Mouse (Mus musculus) frontal cortex, postnatal 36 days (tissue): ENCODE results near the gene Acot11.

ENCODE experiments used
- DNase-seq, 2 experiments: peaks; one replicate each; pipeline ENCODE4 v3.0.0; 2022; ENCODE audit warnings: low spot score in 2 of 2

Gene Acot11

GRCm38 (mm10) chr4:106804910-106805274, at the start of gene Acot11:
Acot11 (minus strand) TSS chr4:106804998.
- no peak for DNase-seq

GRCm38 (mm10) chr4:106848290-106849092, 43.7 kb upstream of the Acot11 start:
- DNase-seq: no peak

GRCm38 (mm10) chr4:106847591-106848289, 42.9 kb upstream of the Acot11 start:
- DNase-seq: no peak

- no peak for DNase-seq
Observed at GRCm38 (mm10) chr4:106842561-106842960, 37.8 kb upstream of the Acot11 start.

- DNase-seq: no peak
Observed at GRCm38 (mm10) chr4:106841856-106842255, 37.1 kb upstream of the Acot11 start.

- DNase-seq: no peak
Observed at GRCm38 (mm10) chr4:106841303-106841702, 36.5 kb upstream of the Acot11 start.

DNA sequence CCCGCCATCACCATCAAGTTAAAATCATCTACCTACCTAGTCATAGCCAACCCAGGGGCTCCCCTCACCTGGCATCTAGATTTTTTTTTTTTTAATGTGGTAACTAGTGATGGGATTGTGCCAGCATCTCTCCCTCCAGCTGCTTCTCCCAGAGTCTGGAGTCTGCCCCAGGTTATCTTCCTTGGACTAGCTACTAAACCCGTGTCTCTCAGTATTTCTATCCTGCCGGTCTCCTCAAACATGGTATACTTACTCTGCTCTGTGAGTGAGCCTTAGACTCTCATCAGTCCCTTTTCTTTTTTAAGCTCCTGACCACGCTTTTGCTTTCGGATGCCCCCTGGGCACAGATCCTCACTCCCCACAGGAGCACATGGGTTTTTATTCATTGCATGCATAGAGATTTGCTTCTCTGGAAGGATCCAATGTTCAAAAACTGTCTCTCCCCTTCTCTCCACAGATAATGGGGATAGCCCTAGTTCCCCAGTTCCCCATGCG, 35.9 kb upstream of the Acot11 start:
- DNase-seq: no peak

- DNase-seq: peak; percentile 82 to 85
Observed at GRCm38 (mm10) chr4:106839964-106840611, 35.3 kb upstream of the Acot11 start.

GRCm38 (mm10) chr4:106839254-106839834, 34.5 kb upstream of the Acot11 start:
- peak; percentile 38 to 59 for DNase-seq

DNA sequence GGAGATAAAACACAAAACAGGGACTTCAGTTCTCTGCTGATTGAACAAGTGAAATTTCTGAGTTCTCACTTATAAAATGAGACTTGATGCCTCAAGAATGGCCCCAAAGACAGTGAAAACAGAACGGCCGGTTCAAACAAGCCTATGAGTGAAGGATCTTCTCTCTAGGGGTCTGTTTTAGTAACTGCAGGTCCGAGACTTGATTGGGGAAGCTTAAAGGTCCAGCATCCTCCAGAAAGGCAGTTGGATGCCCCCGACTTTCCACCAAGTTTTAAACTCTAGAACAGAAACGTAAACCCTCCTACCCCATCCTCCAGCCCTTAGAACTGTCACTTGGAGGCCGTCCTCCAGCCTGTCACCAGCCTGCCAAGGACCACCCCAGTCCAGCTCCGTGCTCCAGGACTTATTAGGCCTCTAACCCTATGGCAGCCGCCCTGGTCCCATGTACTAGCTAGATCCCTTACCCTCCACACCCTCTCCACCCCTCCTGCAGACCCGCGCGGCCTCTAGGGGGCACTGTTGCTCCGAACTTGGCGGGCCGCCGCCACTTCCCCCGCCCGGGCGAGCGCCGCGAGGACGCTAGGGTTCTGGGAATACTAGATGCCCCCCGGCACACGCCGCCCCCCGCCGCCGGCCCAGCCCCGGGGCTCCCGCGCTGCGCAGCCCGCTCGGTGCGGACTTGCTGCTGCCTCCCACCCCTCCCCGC, 33.9 kb upstream of the Acot11 start:
- DNase-seq: peak; percentile 92 to 98

DNA sequence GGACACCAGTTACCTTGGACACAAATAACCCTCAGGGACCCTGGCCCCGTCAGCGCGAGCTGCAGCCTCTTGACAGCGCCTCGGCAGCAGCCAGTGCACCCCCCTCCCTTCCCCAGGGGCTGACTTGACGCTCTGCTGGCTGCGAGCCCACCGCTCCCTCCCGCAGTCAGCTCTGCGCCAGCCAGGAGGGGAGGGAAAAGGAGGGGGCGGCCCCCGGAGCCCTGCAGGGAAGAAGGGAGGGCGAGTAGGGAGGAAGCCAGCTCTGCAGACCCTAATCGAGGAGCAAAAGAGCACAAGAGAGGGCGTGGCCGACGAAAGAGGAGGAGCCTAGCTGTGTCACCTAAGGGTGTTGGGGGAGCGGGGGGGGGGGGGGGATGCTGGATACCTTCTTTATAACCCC, 33.2 kb upstream of the Acot11 start:
- DNase-seq: peak; percentile 62 to 69

DNA sequence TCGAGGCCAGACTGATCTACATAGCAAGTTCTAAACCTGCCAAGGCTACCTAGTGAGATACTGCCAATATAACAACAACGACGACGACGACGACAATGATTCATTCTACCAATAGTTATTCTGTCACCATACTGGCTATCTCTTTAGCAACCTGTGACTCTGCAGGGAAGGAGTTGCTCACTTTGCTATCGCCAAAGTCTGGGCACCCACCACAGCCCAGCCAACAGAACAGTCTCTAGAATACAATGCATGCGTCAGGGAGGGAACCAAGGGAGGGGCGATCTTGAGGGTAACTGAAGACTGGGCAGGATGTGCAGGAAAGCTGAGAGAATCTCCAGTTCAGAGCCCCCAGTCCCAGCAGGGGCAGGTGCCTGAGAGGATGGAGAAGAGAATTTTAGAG, 32.6 kb upstream of the Acot11 start:
- DNase-seq: no peak

- no peak for DNase-seq
Observed at GRCm38 (mm10) chr4:106830545-106831112, 25.8 kb upstream of the Acot11 start.

GRCm38 (mm10) chr4:106827738-106828361, 23.1 kb upstream of the Acot11 start:
- peak; percentile 66 to 72 for DNase-seq

DNA sequence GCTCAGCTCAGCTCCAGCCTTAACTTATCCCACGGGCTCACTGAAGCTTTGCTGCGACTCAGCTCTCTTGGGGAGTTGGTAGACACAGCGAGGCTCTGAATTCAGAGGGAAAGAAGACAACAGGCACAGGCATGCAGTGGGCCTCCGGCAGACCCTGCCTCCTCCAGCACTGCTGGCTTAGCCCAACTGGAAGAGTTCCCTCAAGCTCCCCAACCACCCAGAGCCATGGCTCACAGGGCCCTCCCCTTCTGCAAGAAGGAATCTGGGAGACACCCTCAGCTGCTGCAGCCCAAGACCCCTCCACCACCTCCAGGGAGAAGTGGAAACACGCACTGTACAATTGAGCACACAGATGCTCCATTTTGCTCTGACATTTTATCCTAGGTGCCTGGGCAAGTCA, 20.4 kb upstream of the Acot11 start:
- DNase-seq: no peak

- no peak for DNase-seq
Observed at GRCm38 (mm10) chr4:106819404-106819803, 14.6 kb upstream of the Acot11 start.

DNA sequence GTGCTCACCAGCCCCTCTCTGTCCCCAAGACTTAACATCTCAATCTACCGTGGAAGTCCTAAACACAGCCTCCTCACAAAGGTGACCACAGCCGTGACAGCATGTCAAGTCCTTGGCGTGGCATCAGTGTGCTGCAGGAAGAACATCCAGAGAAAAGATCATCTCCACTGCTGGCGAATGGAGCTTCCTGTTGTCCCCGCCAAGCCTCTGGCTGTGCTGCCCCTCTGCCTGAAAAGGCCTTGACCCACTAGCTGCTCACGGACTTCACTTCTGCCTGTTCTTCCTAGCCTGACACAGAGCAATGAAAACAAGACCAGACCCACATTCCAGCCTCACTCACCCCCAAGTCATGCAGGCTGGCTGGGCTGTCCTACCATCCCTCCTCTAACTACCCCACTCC, 13.5 kb upstream of the Acot11 start:
- no peak for DNase-seq

- DNase-seq: no peak
Observed at GRCm38 (mm10) chr4:106817017-106817416, 12.2 kb upstream of the Acot11 start.

- DNase-seq: no peak
Observed at GRCm38 (mm10) chr4:106815396-106816324, 10.9 kb upstream of the Acot11 start.

DNA sequence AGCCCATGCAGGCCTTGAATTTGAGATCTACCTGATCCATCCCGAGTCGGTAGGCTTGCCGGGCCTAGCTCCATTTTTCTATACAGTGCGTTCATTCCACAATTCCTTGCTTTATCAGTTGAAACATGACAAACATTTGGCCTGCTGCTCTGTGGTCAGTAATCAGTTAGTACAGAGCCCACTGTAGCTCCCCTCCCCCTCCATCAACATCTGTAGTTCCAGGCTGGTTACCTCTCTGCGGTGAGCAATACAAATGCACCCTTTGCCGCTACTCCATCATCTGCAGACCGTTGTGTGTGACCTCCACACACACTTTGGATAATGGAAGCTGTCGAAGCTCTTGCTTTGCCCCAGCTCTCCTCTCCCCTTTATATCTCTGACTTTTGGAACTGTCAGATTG, 6.4 kb upstream of the Acot11 start:
- DNase-seq: no peak
